Mouse (Mus musculus) cerebellum, adult 11 months (tissue): ENCODE results near the gene Plxna2.

ENCODE experiments used
- DNase-seq: peaks from one replicate; pipeline ENCODE4 v3.0.0; 2022

Plxna2 gene

GRCm38 (mm10) chr1:194836671-194837070 lies 218.7 kb downstream of the Plxna2 start:
- DNase-seq: no peak

GRCm38 (mm10) chr1:194839230-194839910 lies 221.4 kb downstream of the Plxna2 start:
- DNase-seq: peak; percentile 7

- no peak for DNase-seq
Observed at GRCm38 (mm10) chr1:194843020-194843419, 225.0 kb downstream of the Plxna2 start.

- no peak for DNase-seq
Observed at GRCm38 (mm10) chr1:194847014-194847413, 229.0 kb downstream of the Plxna2 start.

GRCm38 (mm10) chr1:194851242-194852064 lies 233.4 kb downstream of the Plxna2 start:
- DNase-seq: no peak

- no peak for DNase-seq
Observed at GRCm38 (mm10) chr1:194852065-194852358, 234.0 kb downstream of the Plxna2 start.
